Mouse (Mus musculus): ENCODE measurements at regions not wholly inside any gene's neighbourhood (a gene's known extent, or its start where the extent isn't known, plus 50 kb on each side); places are given as distances from the start of the nearest gene placed in this dataset.
A peak's percentile ranks its signal among the peaks of the same experiment; 100 is the strongest.

DNA sequence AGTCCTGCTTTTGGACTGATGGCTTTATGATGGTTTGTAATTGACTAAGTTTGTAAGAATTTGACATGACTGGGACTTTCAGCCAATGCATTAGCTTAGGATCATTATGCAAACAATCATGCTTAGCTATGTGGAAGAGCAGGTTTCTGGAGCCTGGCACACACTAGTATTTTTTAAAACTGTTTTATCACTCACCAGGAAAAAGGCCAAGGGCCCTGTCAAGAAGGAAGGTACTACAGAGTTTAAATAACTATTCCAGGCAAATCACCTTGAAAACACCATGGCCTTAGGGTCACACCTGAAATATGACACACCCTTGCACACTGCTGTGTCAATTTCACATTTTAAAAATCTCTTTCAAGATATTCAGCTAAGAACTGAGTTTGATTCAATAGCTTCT, 341.0 kb downstream of the Nr2f2 start:
- Histone ChIP-seq H3K27ac (replicated peaks; ENCODE audit: low read depth, low read length) (no peak overlapping the region), H3K4me2 (ENCODE audit: low read depth, low read length) (no peak overlapping the region), H3K9me3 (replicated peaks; ENCODE audit: control insufficient read depth, low read length) (no peaks in the 10 kb centered on the region), H3K4me1 (ENCODE audit: control insufficient read depth, insufficient read depth, low read length) (no peaks in the 10 kb centered on the region), H3K9ac (replicated peaks; ENCODE audit: low read length) (no peak overlapping the region), H3K36me3 (replicated peaks; ENCODE audit: control insufficient read depth, insufficient read depth, low read depth, low read length) (no peaks in the 10 kb centered on the region), H3K4me3 (ENCODE audit: low read depth, low read length) (no peak overlapping the region), H3K27me3 (ENCODE audit: control insufficient read depth, insufficient read depth, low read length) (no peaks in the 10 kb centered on the region)
- ATAC-seq (replicated peaks; ENCODE audit: insufficient number of reproducible peaks, low FRiP score, low TSS enrichment, low read depth) (no peak), DNase-seq (ENCODE audit: low spot score) (no peak)

DNA sequence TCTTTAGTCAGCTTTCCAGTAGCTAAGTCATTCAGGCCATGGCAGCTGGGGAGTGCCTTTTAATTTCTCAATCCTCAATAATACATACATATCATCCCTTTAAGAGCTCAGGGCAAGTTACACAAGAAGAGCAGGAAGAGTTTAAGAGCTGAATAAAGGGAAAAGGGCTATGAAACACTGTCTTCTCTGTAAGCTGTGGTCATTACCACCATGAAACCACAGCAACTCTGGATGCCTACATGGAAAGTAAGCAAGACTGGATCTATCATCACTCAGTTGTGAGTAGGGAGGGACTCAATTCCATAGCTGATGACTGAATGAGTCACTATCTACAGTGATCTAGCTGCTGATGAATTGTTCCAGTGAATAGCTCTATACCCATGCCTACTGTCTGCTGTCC, 349.9 kb downstream of the Nr2f2 start:
- DNase-seq (ENCODE audit: low spot score) (no peak), ATAC-seq (replicated peaks; ENCODE audit: insufficient number of reproducible peaks, low FRiP score, low TSS enrichment, low read depth) (no peak)
- no peak overlapping the region for H3K4me3 ChIP-seq (ENCODE audit: low read depth, low read length)
- no peaks in the 10 kb centered on the region for H3K27me3 ChIP-seq (ENCODE audit: control insufficient read depth, insufficient read depth, low read length)
- H3K36me3 ChIP-seq (replicated peaks; ENCODE audit: control insufficient read depth, insufficient read depth, low read depth, low read length): no peaks in the 10 kb centered on the region
- H3K4me2 ChIP-seq (ENCODE audit: low read depth, low read length): no peak overlapping the region
- H3K9ac ChIP-seq (replicated peaks; ENCODE audit: low read length): no peak overlapping the region
- no peaks in the 10 kb centered on the region for H3K4me1 ChIP-seq (ENCODE audit: control insufficient read depth, insufficient read depth, low read length)
- H3K27ac ChIP-seq (replicated peaks; ENCODE audit: low read depth, low read length): no peak overlapping the region
- H3K9me3 ChIP-seq (replicated peaks; ENCODE audit: control insufficient read depth, low read length): no peaks in the 10 kb centered on the region

DNA sequence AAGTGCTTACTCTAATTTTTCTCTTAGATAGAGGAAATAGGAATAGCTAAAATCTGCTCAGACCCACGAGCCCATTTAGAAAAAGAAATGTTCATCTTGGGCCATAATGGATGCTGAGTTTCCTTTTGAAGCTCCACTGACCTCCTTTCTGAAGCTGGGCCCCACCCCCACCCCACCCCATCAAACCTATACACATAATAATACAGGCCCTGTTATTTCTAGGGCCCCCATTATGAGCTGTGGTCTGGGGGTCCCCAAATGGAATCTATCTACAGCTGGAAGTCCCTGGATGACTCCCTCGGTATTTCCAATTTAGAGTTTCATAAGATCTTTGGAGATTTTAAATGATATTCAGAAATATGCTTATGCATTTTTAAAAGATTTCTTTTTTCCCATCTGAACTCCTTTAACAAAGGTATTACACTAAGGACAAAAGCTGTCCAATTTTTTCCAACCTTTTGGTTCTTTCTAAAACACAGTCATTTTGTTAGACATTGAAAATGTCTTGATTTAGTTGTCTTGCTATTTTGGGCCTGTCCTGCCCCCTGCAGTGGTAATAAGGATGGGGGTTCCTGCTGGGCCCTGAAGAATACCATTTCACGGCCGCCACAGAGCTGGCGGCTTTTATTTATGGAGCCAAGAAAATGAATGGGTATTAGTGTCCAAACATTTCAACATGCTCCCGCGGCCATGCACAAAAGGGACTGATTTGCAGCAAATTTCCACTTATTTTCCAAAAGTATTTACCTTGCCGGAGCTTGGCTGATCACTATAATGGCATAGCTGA, 363.1 kb downstream of the Nr2f2 start:
- no peak overlapping the region for H3K4me2 ChIP-seq (ENCODE audit: low read depth, low read length)
- no peak overlapping the region for H3K9ac ChIP-seq (replicated peaks; ENCODE audit: low read length)
- no peaks in the 10 kb centered on the region for H3K36me3 ChIP-seq (replicated peaks; ENCODE audit: control insufficient read depth, insufficient read depth, low read depth, low read length)
- H3K27me3 ChIP-seq (ENCODE audit: control insufficient read depth, insufficient read depth, low read length): no peaks in the 10 kb centered on the region
- H3K4me1 ChIP-seq (ENCODE audit: control insufficient read depth, insufficient read depth, low read length): no peaks in the 10 kb centered on the region
- DNase-seq (ENCODE audit: low spot score) (no peak), ATAC-seq (replicated peaks; ENCODE audit: insufficient number of reproducible peaks, low FRiP score, low TSS enrichment, low read depth) (no peak)
- H3K9me3 ChIP-seq (replicated peaks; ENCODE audit: control insufficient read depth, low read length): no peaks in the 10 kb centered on the region
- H3K27ac ChIP-seq (replicated peaks; ENCODE audit: low read depth, low read length): no peak overlapping the region
- WGBS: 57% methylated on average over 8 of the region's 8 CpGs
- no peak overlapping the region for H3K4me3 ChIP-seq (ENCODE audit: low read depth, low read length)

DNA sequence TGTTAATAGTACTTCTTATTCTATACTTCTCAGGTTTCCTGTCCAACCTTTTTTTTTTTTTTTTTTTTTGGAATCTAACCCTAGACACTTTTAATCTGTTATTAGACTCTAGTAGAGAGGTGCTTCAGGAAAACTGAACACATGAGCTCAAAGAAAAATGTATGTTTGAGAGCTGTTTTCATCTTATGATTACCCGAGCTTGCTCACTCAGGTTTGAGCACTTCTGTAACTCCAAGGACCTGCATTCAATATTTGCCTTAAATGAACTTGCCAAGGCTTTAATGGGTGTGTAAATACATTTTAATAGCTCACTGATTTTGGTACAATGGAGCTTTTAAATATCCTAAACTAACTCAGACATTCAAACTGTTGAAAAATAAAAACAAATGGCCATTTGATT, 367.8 kb downstream of the Nr2f2 start:
- Histone ChIP-seq H3K9ac (replicated peaks; ENCODE audit: low read length) (no peak overlapping the region), H3K27ac (replicated peaks; ENCODE audit: low read depth, low read length) (no peak overlapping the region), H3K36me3 (replicated peaks; ENCODE audit: control insufficient read depth, insufficient read depth, low read depth, low read length) (no peaks in the 10 kb centered on the region), H3K9me3 (replicated peaks; ENCODE audit: control insufficient read depth, low read length) (no peaks in the 10 kb centered on the region), H3K4me3 (ENCODE audit: low read depth, low read length) (no peak overlapping the region), H3K27me3 (ENCODE audit: control insufficient read depth, insufficient read depth, low read length) (no peaks in the 10 kb centered on the region), H3K4me2 (ENCODE audit: low read depth, low read length) (no peak overlapping the region), H3K4me1 (ENCODE audit: control insufficient read depth, insufficient read depth, low read length) (no peaks in the 10 kb centered on the region)
- ATAC-seq (replicated peaks; ENCODE audit: insufficient number of reproducible peaks, low FRiP score, low TSS enrichment, low read depth) (no peak), DNase-seq (ENCODE audit: low spot score) (no peak)
- WGBS: 76% methylated on average over 1 of the region's 1 CpGs

DNA sequence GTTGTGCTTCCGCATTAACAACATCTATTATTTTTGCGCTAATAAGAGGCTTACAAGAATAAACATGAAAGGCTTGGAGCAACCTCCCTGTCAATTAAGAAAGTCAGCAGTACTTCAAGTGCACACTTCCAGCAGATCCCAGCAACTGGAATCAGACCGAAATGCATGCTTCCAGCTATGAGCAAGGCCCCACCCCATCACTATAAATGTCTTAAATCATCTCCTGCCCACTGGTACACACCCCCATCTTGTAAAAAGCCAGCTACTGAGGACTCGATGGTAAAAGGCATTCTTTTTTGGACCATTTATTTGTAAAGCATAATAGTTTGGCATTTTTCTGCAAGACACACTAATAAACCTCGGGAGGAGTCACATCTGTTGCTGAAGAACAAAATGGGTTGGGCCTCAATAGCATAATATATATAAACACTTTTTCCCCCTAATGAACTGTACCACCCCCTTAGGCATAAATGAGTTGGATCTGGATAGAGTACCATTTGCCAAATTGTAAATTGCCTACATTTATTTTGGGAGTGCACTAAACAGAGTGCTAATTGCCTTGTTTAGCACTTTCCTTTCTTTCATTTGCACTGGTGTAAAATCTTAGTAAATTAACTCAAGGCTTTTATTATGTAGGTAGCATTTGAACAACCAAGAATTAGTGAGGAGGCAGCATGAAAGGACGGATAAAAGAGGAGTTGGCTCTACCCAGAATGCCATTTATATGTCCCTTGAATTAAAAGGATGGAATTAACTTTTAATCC, 371.8 kb downstream of the Nr2f2 start:
- Histone ChIP-seq H3K9me3 (replicated peaks; ENCODE audit: control insufficient read depth, low read length) (no peaks in the 10 kb centered on the region), H3K9ac (replicated peaks; ENCODE audit: low read length) (no peak overlapping the region), H3K4me2 (ENCODE audit: low read depth, low read length) (no peak overlapping the region), H3K4me1 (ENCODE audit: control insufficient read depth, insufficient read depth, low read length) (no peaks in the 10 kb centered on the region), H3K27me3 (ENCODE audit: control insufficient read depth, insufficient read depth, low read length) (no peaks in the 10 kb centered on the region), H3K36me3 (replicated peaks; ENCODE audit: control insufficient read depth, insufficient read depth, low read depth, low read length) (no peaks in the 10 kb centered on the region), H3K4me3 (ENCODE audit: low read depth, low read length) (no peak overlapping the region), H3K27ac (replicated peaks; ENCODE audit: low read depth, low read length) (no peak overlapping the region)
- WGBS: 78% methylated on average over 6 of the region's 6 CpGs
- DNase-seq (ENCODE audit: low spot score) (no peak), ATAC-seq (replicated peaks; ENCODE audit: insufficient number of reproducible peaks, low FRiP score, low TSS enrichment, low read depth) (no peak)

DNA sequence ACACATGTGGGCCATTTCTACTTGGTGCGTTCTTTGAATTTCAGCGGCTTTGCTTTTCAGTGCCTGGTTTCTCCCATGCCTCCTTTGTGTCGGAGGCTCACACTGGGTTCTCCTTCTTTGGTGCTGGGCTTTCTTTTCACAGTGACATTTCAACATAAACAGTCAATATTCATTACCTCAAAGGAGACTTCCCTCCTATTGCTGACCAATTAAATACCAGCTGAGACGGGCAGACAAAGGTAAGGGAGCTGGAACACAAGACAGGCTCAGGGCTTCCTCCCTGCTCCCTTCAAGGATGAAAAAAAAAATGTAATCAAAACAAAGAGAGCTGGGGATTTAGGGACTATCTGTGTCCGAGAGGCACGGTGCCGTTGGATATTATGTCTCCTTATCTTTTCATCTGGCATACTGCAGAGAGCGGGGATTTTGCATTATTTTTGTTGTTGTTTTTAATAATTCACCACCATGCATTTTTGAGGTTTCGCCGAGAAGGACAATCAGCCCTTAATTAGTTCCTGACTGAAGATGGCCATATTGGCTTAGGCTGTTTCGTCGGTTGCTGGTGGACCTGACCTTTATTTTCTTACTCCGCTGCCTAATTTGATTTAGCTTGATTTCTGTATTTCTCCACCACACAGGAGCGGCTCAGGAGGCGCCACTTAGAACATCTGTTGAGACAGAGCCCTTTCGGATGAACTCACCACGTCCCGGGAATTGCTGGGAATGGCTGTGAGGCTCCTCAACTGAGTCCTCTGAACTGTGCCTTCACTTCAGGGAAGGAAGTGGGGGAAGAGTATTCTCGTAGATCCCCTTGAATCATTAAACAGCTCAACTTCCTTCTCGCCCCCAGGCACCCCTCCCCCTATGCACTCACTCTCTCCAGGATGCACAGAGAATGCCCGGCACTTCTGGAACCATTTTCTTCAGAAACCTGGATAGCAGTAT, 373.9 kb downstream of the Nr2f2 start:
- peak overlapping the region; percentile 35; the same call in 1 of the 2 replicates for H3K27ac ChIP-seq (replicated peaks; ENCODE audit: low read depth, low read length)
- H3K9ac ChIP-seq (replicated peaks; ENCODE audit: low read length): peak overlapping the region; percentile 47
- peak overlapping the region; percentile 27; the same call in 1 of the 2 replicates for H3K4me3 ChIP-seq (ENCODE audit: low read depth, low read length)
- H3K4me1 ChIP-seq (ENCODE audit: control insufficient read depth, insufficient read depth, low read length): no peaks in the 10 kb centered on the region
- peak; percentile 62 for ATAC-seq (replicated peaks; ENCODE audit: insufficient number of reproducible peaks, low FRiP score, low TSS enrichment, low read depth)
- H3K36me3 ChIP-seq (replicated peaks; ENCODE audit: control insufficient read depth, insufficient read depth, low read depth, low read length): no peaks in the 10 kb centered on the region
- H3K4me2 ChIP-seq (ENCODE audit: low read depth, low read length): peak overlapping the region; percentile 57
- H3K27me3 ChIP-seq (ENCODE audit: control insufficient read depth, insufficient read depth, low read length): no peaks in the 10 kb centered on the region
- 4% methylated on average over 21 of the region's 21 CpGs for WGBS
- H3K9me3 ChIP-seq (replicated peaks; ENCODE audit: control insufficient read depth, low read length): no peaks in the 10 kb centered on the region
- DNase-seq (ENCODE audit: low spot score): peak; percentile 43

DNA sequence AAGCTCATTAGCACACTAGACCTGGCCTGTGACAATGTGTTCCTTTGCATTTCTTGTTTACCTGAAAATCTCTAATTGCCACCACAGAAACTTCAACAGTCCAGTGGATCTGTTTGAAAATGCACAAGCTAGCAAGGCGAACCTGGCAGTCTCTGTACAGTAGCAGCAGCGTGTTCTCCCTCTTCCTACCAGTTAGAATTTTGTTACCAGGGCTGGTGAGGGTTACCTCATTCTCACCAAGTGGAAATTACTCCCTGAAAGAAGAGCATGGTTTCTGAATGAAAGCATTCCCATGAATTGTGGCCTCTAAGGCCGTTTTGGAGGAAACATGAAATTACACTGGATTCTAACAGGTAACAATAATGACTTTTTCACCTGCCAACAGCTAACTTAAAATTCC, 374.6 kb downstream of the Nr2f2 start:
- no peak overlapping the region for H3K9ac ChIP-seq (replicated peaks; ENCODE audit: low read length)
- H3K27ac ChIP-seq (replicated peaks; ENCODE audit: low read depth, low read length): no peak overlapping the region
- no peaks in the 10 kb centered on the region for H3K4me1 ChIP-seq (ENCODE audit: control insufficient read depth, insufficient read depth, low read length)
- no peaks in the 10 kb centered on the region for H3K27me3 ChIP-seq (ENCODE audit: control insufficient read depth, insufficient read depth, low read length)
- no peaks in the 10 kb centered on the region for H3K36me3 ChIP-seq (replicated peaks; ENCODE audit: control insufficient read depth, insufficient read depth, low read depth, low read length)
- WGBS: 14% methylated on average over 3 of the region's 3 CpGs
- no peaks in the 10 kb centered on the region for H3K9me3 ChIP-seq (replicated peaks; ENCODE audit: control insufficient read depth, low read length)
- no peak overlapping the region; the same call in 1 of the 2 replicates for H3K4me2 ChIP-seq (ENCODE audit: low read depth, low read length)
- no peak overlapping the region for H3K4me3 ChIP-seq (ENCODE audit: low read depth, low read length)
- no peak for ATAC-seq (replicated peaks; ENCODE audit: insufficient number of reproducible peaks, low FRiP score, low TSS enrichment, low read depth)
- DNase-seq (ENCODE audit: low spot score): no peak

Data from embryonic facial prominence, embryonic 11.5 days (tissue).